Mouse (Mus musculus): ENCODE data around the gene Gm3642. TPM values are rescaled to one million over a fixed set of nuclear protein-coding genes. Genes with fewer than 3 reads are reported as not detected.
A peak's percentile ranks its signal among the peaks of the same experiment; 100 is the strongest.
"Not testable (repeated sequence)": the region's sequence is repeated elsewhere in the genome, so short reads cannot be mapped to it uniquely, and the experiment has no call there.

Gene Gm3642
- polyA plus RNA-seq (2016; fragmentation: Nextera tagmentation; extraction: Ambion mirVana): not detected in 2 replicates

GRCm38 (mm10) chr14:6840211-6840610 lies at the start of gene Gm3642:
Gm3642 (minus strand) TSS chr14:6840311.
- not testable (repeated sequence) for H3K4me2 ChIP-seq; H3K9ac ChIP-seq; H3K4me1 ChIP-seq (replicated peaks); H3K27ac ChIP-seq (ENCODE audit: poor library complexity, severe bottlenecking); ATAC-seq (ENCODE audit: insufficient number of reproducible peaks, low FRiP score); H3K27me3 ChIP-seq (replicated peaks); H3K36me3 ChIP-seq; H3K4me3 ChIP-seq; H3K9me3 ChIP-seq (replicated peaks)
- WGBS: no CpG with 5 or more reads among the region's 3 CpGs

GRCm38 (mm10) chr14:6889521-6890012 lies 49.5 kb upstream of the Gm3642 start, which contains the start of gene Gm3667:
Gm3667 (minus strand) TSS chr14:6889962.
- ATAC-seq (ENCODE audit: insufficient number of reproducible peaks, low FRiP score); H3K27ac ChIP-seq (ENCODE audit: poor library complexity, severe bottlenecking): not testable (repeated sequence)
- WGBS: 0% methylated on average over 6 of the region's 43 CpGs

GRCm38 (mm10) chr14:6888811-6889210 lies 48.7 kb upstream of the Gm3642 start:
- H3K36me3 ChIP-seq; H3K9me3 ChIP-seq (replicated peaks); H3K9ac ChIP-seq; H3K27ac ChIP-seq (ENCODE audit: poor library complexity, severe bottlenecking); H3K4me1 ChIP-seq (replicated peaks); H3K27me3 ChIP-seq (replicated peaks); ATAC-seq (ENCODE audit: insufficient number of reproducible peaks, low FRiP score): not testable (repeated sequence)
- Histone ChIP-seq H3K4me3 (peak overlapping the region; percentile 52), H3K4me2 (peak overlapping the region; percentile 79)
- WGBS: 9% methylated on average over 5 of the region's 5 CpGs

More at GRCm38 (mm10) chr14:6889521-6890012, 49.5 kb upstream of the Gm3642 start, which contains the start of gene Gm3667:
- H3K27me3 ChIP-seq (replicated peaks); H3K36me3 ChIP-seq; H3K9me3 ChIP-seq (replicated peaks); H3K4me1 ChIP-seq (replicated peaks): not testable (repeated sequence)
- Histone ChIP-seq H3K9ac (peak within 1 kb of the TSS; percentile 41; the same call in 1 of the 2 replicates), H3K4me2 (peak within 1 kb of the TSS; percentile 79), H3K4me3 (peak within 1 kb of the TSS; percentile 52)

- ATAC-seq (ENCODE audit: insufficient number of reproducible peaks, low FRiP score); H3K4me1 ChIP-seq (replicated peaks); H3K9me3 ChIP-seq (replicated peaks); H3K36me3 ChIP-seq; H3K27me3 ChIP-seq (replicated peaks); H3K9ac ChIP-seq; H3K27ac ChIP-seq (ENCODE audit: poor library complexity, severe bottlenecking); H3K4me2 ChIP-seq; H3K4me3 ChIP-seq: not testable (repeated sequence)
- 82% methylated on average over 3 of the region's 3 CpGs for WGBS
Observed at GRCm38 (mm10) chr14:6823297-6823696, 16.8 kb downstream of the Gm3642 start.

Other genes starting within 250 kb of the Gm3642 start
- 0.71 and 0.92 TPM in 2 replicates for gene Gm3629, start 249.7 kb downstream of the Gm3642 start, polyA plus RNA-seq (2016; fragmentation: Nextera tagmentation; extraction: Ambion mirVana)
- not detected in 2 replicates for gene Gm3460, start 217.9 kb downstream of the Gm3642 start, polyA plus RNA-seq (2016; fragmentation: Nextera tagmentation; extraction: Ambion mirVana)
- gene Gm10251, start 156.1 kb downstream of the Gm3642 start, polyA plus RNA-seq (2016; fragmentation: Nextera tagmentation; extraction: Ambion mirVana): 0.26 TPM in 1 of 2 replicates, not detected in the other
- gene Gm8050, start 120.1 kb downstream of the Gm3642 start, polyA plus RNA-seq (2016; fragmentation: Nextera tagmentation; extraction: Ambion mirVana): not detected in 2 replicates
- 11.7 and 12.6 TPM in 2 replicates for gene Gm3636, start 98.0 kb downstream of the Gm3642 start, polyA plus RNA-seq (2016; fragmentation: Nextera tagmentation; extraction: Ambion mirVana)
- not detected in 2 replicates for gene Gm8362, start 65.9 kb downstream of the Gm3642 start, polyA plus RNA-seq (2016; fragmentation: Nextera tagmentation; extraction: Ambion mirVana)
- gene Gm3667, start 49.7 kb upstream of the Gm3642 start, polyA plus RNA-seq (2016; fragmentation: Nextera tagmentation; extraction: Ambion mirVana): 0.86 and 1.3 TPM in 2 replicates
- gene Gm6356, start 133.5 kb upstream of the Gm3642 start, polyA plus RNA-seq (2016; fragmentation: Nextera tagmentation; extraction: Ambion mirVana): not detected in 2 replicates
- gene Gm10406, start 187.1 kb upstream of the Gm3642 start, polyA plus RNA-seq (2016; fragmentation: Nextera tagmentation; extraction: Ambion mirVana): 0.13 TPM in 1 of 2 replicates, not detected in the other
- not detected in 2 replicates for gene Gm3685, start 204.7 kb upstream of the Gm3642 start, polyA plus RNA-seq (2016; fragmentation: Nextera tagmentation; extraction: Ambion mirVana)

Data from heart, embryonic 12.5 days (tissue).